Mouse (Mus musculus) C2C12 (cell line): Measurements from ENCODE around the gene Sell.

Source experiments
- CEBPB ChIP-seq: IDR thresholded peaks from one replicate; pipeline ENCODE4 v1.6.1; 2011; ENCODE audit warnings: low read depth, mild to moderate bottlenecking, control low read depth, moderate library complexity
- CTCF ChIP-seq: IDR thresholded peaks from one replicate; pipeline ENCODE4 v1.5.1; 2011; ENCODE audit not compliant: control insufficient read depth, insufficient read depth, insufficient read length
- MAX ChIP-seq: IDR thresholded peaks from one replicate; pipeline ENCODE4 v1.6.1; 2011; ENCODE audit warnings: mild to moderate bottlenecking, control low read depth
- MYOD1 ChIP-seq: IDR thresholded peaks from one replicate; pipeline ENCODE4 v1.6.1; 2011; ENCODE audit warnings: low read depth; ENCODE audit not compliant: control insufficient read depth, insufficient read length

DNA sequence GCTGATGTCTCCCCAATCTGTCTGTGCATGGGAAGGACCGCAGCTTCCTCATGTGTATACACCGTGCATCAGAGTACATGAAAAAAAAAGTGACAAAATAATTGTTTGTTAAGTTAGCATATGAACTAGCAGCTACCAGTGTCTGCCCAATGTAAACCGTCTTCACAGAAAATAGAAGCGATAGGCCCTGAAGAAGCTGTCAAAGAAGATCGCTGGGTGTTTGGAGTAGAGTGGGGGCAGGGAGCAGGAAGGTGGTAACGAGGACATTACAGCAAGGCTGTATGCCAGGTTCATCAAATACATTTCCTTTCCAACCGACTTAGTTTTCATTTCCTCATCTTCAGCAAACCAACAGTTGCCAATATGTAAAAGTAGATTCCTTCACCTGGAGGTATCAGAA lies 9.3 kb downstream of the Sell start:
- TF ChIP-seq CTCF (no peak), MYOD1 (no peak), MAX (no peak), CEBPB (no peak)
